Mouse (Mus musculus) kidney, postnatal 0 days (tissue): Measurements from ENCODE around the gene Usp25. TPM values are rescaled to one million over a fixed set of nuclear protein-coding genes. Genes with fewer than 3 reads are reported as not detected.
A peak's percentile ranks its signal among the peaks of the same experiment; 100 is the strongest.

Experiments used
- ATAC-seq: fragments of 200-750 bp; cut with Nextera tagmentation; replicated peaks from 2 replicates; pipeline ENCODE4 v1.8.0; 2017; ENCODE audit warnings: low read depth, moderate number of reproducible peaks, moderate TSS enrichment, moderate library complexity; ENCODE audit not compliant: low FRiP score
- DNase-seq: peaks from one replicate; pipeline ENCODE4 v3.0.0-alpha.2; 2016; ENCODE audit warnings: low spot score
- H3K27ac ChIP-seq: fragments of 300-500 bp; sonication (generic); 2 replicates; pipeline ENCODE4 v1.5.1; 2014; ENCODE audit warnings: mild to moderate bottlenecking
- H3K27me3 ChIP-seq: fragments of 300-500 bp; sonication (generic); 2 replicates; pipeline ENCODE4 v1.6.1; 2014; ENCODE audit warnings: low read length, mixed read lengths; ENCODE audit not compliant: insufficient read depth
- H3K36me3 ChIP-seq: fragments of 300-500 bp; sonication (generic); 2 replicates; pipeline ENCODE4 v1.6.1; 2014; ENCODE audit warnings: low read length, mixed read lengths; ENCODE audit not compliant: insufficient read depth
- H3K4me1 ChIP-seq: fragments of 300-500 bp; sonication (generic); replicated peaks from 2 replicates; pipeline ENCODE4 v1.6.1; 2014; ENCODE audit warnings: antibody characterized with exemption, low read length, mixed read lengths; ENCODE audit not compliant: insufficient read depth
- H3K4me2 ChIP-seq: fragments of 300-500 bp; sonication (generic); 2 replicates; pipeline ENCODE4 v1.6.1; 2014; ENCODE audit warnings: mild to moderate bottlenecking, low read length, moderate library complexity, mixed read lengths
- H3K4me3 ChIP-seq: fragments of 300-500 bp; sonication (generic); replicated peaks from 2 replicates; pipeline ENCODE4 v1.5.1; 2014; ENCODE audit warnings: low read depth, low read length
- H3K9ac ChIP-seq: fragments of 300-500 bp; sonication (generic); 2 replicates; pipeline ENCODE4 v1.6.1; 2014; ENCODE audit warnings: low read depth, low read length
- H3K9me3 ChIP-seq: fragments of 300-500 bp; sonication (generic); replicated peaks from 2 replicates; pipeline ENCODE4 v1.6.1; 2016; ENCODE audit warnings: low read length, inconsistent platforms, mixed read lengths
- CTCF ChIP-seq: IDR thresholded peaks from 2 replicates; pipeline ENCODE4 v1.5.1; 2016; ENCODE audit warnings: antibody characterized with exemption, low read depth, mild to moderate bottlenecking, moderate library complexity
- WGBS: fragments of 180-500 bp; shearing (Covaris S2); extraction: QIAGEN DNeasy Blood & Tissue Kit; methylation state at CpG from one replicate; pipeline ENCODE4 v1.1.7; 2014; 5-methylcytosine and 5-hydroxymethylcytosine counted together
- polyA plus RNA-seq: library from polyadenylated mRNA; unstranded; fragments of >200 nt; fragmentation: Nextera tagmentation; extraction: Ambion mirVana; gene quantifications from 2 replicates; pipeline ENCODE4 v1.2.1, GENCODE M21; 2015

Usp25 gene
- polyA plus RNA-seq, 1 experiment from 2014 or later: 21.7 TPM

DNA sequence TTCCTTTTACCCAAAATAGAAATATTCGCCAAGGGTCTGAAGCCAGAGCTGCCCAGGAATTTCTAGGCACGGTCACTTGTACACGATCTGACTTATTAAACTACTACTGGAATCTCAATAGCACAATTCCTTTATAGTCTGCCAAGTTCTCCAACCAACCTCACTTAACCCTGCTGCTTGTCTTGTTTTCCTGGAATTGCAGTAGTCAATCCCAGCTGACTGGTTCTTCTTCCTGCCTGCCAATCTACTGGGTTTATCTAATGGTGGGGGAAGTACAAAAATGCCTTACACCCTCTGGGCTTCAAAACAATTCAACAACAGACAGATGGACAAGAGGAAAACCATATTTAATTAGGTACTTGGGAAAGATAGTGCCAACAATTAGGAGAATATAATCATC is 9.6 kb upstream of the Usp25 start:
- ATAC-seq: no peak
- 89% methylated on average over 3 of the region's 3 CpGs for WGBS
- Histone ChIP-seq H3K27ac (no peak overlapping the region), H3K9ac (no peak overlapping the region), H3K9me3 (no peaks in the 10 kb centered on the region), H3K4me3 (no peak overlapping the region), H3K4me1 (no peaks in the 10 kb centered on the region), H3K27me3 (no peaks in the 10 kb centered on the region), H3K36me3 (no peaks in the 10 kb centered on the region), H3K4me2 (no peak overlapping the region)
- TF ChIP-seq CTCF: no peak
- DNase-seq: no peak

DNA sequence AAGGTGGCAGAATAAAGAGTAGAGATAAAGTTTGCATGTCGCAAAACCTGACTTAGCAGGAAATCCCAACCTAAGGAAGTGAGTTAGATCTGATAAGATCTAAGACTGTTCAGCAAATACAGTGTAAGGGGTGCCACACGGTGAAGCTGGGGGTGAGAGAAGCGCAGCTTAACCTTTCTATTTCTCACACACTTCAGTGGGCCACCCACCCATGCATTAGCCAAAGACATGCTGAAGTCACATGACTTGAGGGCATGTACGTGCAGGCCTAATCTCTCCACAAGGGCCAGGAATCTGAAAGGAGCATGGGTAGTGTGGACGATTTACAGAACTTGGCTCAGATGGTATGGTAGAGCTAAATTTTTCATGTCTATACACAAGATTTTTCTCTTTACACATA is 4.3 kb upstream of the Usp25 start:
- Histone ChIP-seq H3K27me3 (no peaks in the 10 kb centered on the region), H3K9ac (no peak overlapping the region), H3K4me2 (no peak overlapping the region), H3K36me3 (no peaks in the 10 kb centered on the region), H3K9me3 (no peaks in the 10 kb centered on the region), H3K4me3 (no peak overlapping the region), H3K4me1 (no peaks in the 10 kb centered on the region), H3K27ac (no peak overlapping the region)
- ATAC-seq (no peak), DNase-seq (no peak)
- 59% methylated on average over 5 of the region's 5 CpGs for WGBS
- TF ChIP-seq CTCF: no peak

DNA sequence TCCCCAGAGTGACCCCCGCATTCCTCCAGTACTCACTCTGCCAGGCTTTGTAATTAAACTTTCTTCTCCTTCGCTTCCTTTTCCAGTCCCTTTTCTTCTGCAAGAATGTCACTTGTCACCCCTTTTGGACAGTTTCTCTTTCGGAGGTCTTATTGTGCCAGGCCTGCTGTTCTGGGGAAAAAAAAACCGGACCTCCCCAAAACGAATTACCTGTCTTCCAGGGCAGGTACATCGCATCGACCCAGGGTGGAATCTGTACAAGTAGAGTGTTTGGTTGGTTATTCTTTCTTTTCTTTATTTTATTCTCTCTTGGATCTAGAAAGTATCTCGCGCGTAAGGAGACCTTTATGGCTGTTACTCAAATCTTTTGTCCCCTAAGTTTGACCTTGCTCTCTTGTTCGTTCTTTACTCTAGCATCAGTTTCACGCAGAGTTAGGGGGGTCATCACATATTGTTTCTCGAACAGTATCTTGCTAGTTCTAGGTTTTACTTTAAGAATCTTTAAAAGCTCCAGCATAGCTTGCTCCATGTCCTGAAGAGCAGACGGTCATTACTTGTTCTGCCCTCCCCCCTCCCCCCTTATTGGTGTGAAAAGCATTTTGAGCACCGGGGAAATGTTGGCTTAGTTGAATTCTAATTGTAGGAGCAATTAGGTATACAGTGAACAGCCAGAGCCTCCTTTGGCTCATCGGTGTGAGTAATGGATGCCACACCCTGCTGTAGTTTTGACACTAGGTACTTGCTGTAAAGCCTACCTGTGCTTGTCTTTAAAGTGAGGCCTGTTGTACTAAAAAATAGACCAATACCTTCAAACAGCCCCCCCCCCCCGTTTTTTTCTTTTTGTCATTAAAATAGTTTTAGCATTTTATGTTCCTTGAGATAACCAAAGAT is 1.1 kb downstream of the Usp25 start:
- Histone ChIP-seq H3K9ac (peak overlapping the region; percentile 91), H3K27me3 (no peaks in the 10 kb centered on the region), H3K27ac (peak overlapping the region; percentile 97), H3K36me3 (no peaks in the 10 kb centered on the region), H3K4me2 (peak overlapping the region; percentile 83), H3K4me1 (peaks cover 11% of the 10 kb centered on the region), H3K4me3 (peak overlapping the region; percentile 84), H3K9me3 (no peaks in the 10 kb centered on the region)
- 1% methylated on average over 17 of the region's 17 CpGs for WGBS
- ATAC-seq: no peak
- peak; percentile 22 for DNase-seq
- no peak for TF ChIP-seq CTCF

DNA sequence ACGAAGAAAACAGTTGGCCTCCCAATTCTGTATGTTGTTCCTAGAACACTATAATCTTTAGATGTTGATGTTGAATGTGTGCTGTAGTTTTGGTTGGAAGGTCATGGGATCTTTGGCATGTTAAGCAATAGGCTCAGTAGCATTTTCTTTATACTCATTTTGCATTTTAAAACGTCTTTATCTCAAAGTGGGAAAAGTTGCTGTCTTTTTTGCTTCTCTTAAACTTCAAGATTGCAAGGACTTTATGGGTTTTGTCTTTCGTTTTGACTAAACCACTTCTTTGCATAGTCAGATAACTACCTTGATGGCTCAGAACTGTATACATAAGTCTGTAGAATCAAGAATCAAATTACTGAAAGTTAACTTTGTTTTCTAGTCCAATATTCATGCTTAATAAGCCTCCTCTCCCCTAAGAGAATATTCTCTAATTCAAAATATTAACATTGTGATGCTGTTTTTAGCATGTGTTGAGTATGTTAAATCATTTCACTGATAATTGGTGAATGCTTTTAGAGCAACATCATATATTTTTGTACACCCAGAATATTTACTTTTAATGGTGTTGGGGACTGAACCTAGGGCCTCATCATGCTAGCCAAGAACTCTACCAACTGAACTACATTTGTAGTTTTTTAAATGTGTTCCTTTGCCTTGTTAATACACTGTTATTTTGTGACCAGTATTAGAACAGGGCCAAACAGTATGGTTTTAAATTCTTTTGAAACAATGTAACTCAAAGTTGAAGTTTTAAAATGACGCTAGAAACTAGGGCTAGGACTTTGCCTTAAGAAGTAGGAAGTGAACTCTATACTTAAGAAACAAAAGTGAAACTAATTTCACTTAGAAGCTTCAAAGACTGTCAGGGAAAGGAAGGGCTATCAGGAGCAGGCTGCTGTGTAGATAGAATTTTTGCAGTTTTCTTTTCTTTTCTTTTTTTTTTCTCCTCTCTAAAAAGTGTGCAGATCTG is 2.2 kb downstream of the Usp25 start:
- H3K9ac ChIP-seq: no peak overlapping the region
- H3K36me3 ChIP-seq: no peaks in the 10 kb centered on the region
- no peak overlapping the region for H3K27ac ChIP-seq
- peak overlapping the region; percentile 84 for H3K4me3 ChIP-seq
- peak overlapping the region; percentile 83 for H3K4me2 ChIP-seq
- H3K27me3 ChIP-seq: no peaks in the 10 kb centered on the region
- DNase-seq: peak; percentile 71
- no peak for ATAC-seq
- no peak for TF ChIP-seq CTCF
- WGBS: 53% methylated on average over 4 of the region's 4 CpGs
- peaks cover 11% of the 10 kb centered on the region for H3K4me1 ChIP-seq
- H3K9me3 ChIP-seq: no peaks in the 10 kb centered on the region

DNA sequence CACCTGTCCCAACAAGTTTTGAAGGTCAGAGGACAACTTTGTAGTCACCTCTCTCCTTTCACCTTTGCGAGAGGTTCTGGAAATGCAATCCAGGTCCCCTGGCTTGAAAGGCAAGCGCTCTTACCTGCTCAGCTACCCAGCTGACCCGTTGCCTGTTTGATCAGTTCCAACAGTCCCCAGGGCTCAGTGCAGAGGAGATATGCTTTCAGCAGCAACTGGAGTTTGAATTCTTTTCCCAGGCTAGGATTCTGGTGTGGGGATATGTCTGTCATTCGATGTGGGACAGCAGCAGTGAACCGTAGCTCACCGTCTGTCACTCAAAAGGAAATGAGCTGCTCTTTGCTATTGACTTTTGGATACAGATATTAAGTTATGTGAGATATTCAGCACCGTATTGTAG is 4.4 kb downstream of the Usp25 start:
- Histone ChIP-seq H3K27me3 (no peaks in the 10 kb centered on the region), H3K9ac (no peak overlapping the region), H3K4me3 (no peak overlapping the region), H3K9me3 (no peaks in the 10 kb centered on the region), H3K27ac (no peak overlapping the region), H3K4me2 (no peak overlapping the region), H3K4me1 (peaks cover 11% of the 10 kb centered on the region), H3K36me3 (no peaks in the 10 kb centered on the region)
- 67% methylated on average over 7 of the region's 7 CpGs for WGBS
- no peak for ATAC-seq
- DNase-seq: no peak
- TF ChIP-seq CTCF: no peak

DNA sequence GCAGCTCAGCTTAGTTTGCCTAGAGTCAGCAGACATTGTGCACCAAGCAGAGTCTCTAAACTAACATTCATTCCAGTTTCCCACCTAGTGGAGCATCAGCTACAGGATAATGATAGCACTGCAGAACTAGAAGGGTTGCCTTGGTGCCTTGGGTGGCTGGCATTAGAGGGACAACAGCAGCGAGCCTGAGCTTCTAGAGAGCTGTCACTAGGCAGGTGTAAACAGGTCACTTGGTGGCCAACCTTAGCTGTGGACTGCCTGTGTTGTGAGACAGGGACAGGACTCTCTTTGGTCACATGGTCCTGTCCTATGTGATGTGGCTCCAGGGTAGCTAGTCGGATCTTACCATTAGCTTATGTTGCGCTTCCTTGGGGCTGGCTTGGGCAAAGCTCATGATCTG is 6.7 kb downstream of the Usp25 start:
- no peaks in the 10 kb centered on the region for H3K27me3 ChIP-seq
- ATAC-seq: 0 out of 2 replicates have a peak, but pooled peaks have one; percentile 25

More for the DNA sequence above, 6.7 kb downstream of the Usp25 start:
- Histone ChIP-seq H3K4me3 (no peak overlapping the region), H3K4me2 (no peak overlapping the region), H3K4me1 (peaks cover 11% of the 10 kb centered on the region), H3K9me3 (no peaks in the 10 kb centered on the region; the same call in none of the 2 replicates), H3K9ac (no peak overlapping the region), H3K27ac (no peak overlapping the region), H3K36me3 (peaks cover 4% of the 10 kb centered on the region; the same call in 1 of the 2 replicates)
- 58% methylated on average over 3 of the region's 3 CpGs for WGBS
- no peak for TF ChIP-seq CTCF
- no peak for DNase-seq
